Mouse (Mus musculus) cerebellum, adult 11-12 months (tissue): ENCODE data around the gene Olfr114.

ENCODE experiments used
- DNase-seq: peaks from one replicate; pipeline ENCODE4 v3.0.0; 2022

The Olfr114 gene

GRCm38 (mm10) chr17:37592643-37593042 is at the start of gene Olfr114:
TSS of gene Olfr114 (minus strand) at chr17:37592743.
- no peak for DNase-seq

- no peak for DNase-seq
Observed at GRCm38 (mm10) chr17:37627009-37627408, 34.5 kb upstream of the Olfr114 start, which contains the start of the genes Olfr115 and Olfr116. TSS of gene Olfr115 (minus strand) at chr17:37627109. TSS of gene Olfr116 (minus strand) at chr17:37627199.

- DNase-seq, result no peak
Observed at GRCm38 (mm10) chr17:37577563-37577962, 15.0 kb downstream of the Olfr114 start, which contains the start of gene Olfr113. TSS of gene Olfr113 (minus strand) at chr17:37577663.

GRCm38 (mm10) chr17:37569351-37569750 is 23.2 kb downstream of the Olfr114 start, which contains the start of gene Olfr112:
TSS of gene Olfr112 (minus strand) at chr17:37569451.
- no peak for DNase-seq

- no peak for DNase-seq
Observed at GRCm38 (mm10) chr17:37558913-37559615, 33.5 kb downstream of the Olfr114 start.

GRCm38 (mm10) chr17:37543800-37544435 is 48.6 kb downstream of the Olfr114 start:
- no peak for DNase-seq

- DNase-seq, result no peak
Observed at GRCm38 (mm10) chr17:37541454-37542119, 51.0 kb downstream of the Olfr114 start.
